In genomic region chr7:16843441-16844171, GRCm38 (mm10) we compare ENCODE assay signal across 8 mouse cellular contexts. TPM values are rescaled to one million over a fixed set of nuclear protein-coding genes. Genes with fewer than 3 reads are reported as not detected.
DNase-seq lines count a peak whose midpoint lies in the region; ATAC-seq and TF ChIP-seq lines count a peak whose summit lies in the region.

No protein-coding gene starts in this region.

- WGBS in embryonic facial prominence, embryonic 11.5 days, result 1% methylated on average over 32 of the region's 33 CpGs
- WGBS in limb, embryonic 12.5 days, result 1% methylated on average over 33 of the region's 33 CpGs
- WGBS in midbrain, embryonic 12.5 days, result 2% methylated on average over 32 of the region's 33 CpGs
- under 1% methylated on average over 33 of the region's 33 CpGs for WGBS in thymus, adult 2 months

- no peaks in the 10 kb centered on the region for H3K27me3 ChIP-seq in embryonic facial prominence, embryonic 11.5 days (ENCODE audit: control insufficient read depth, insufficient read depth, low read length)
- H3K27me3 ChIP-seq in limb, embryonic 12.5 days, result no peaks in the 10 kb centered on the region
- H3K27me3 ChIP-seq in midbrain, embryonic 12.5 days, result peaks cover 3% of the 10 kb centered on the region; the same call in 1 of the 2 replicates
- H3K27me3 ChIP-seq in thymus, adult 2 months (ENCODE audit: control insufficient read depth, insufficient read depth, low read length), result no peaks in the 10 kb centered on the region

- intact Hi-C loops in heart, postnatal 36 days (cut with DNase I), result loop anchor here (2.0 to 10.0 kb wide), 2 partner anchors 27 to 889 kb away; partner anchors contain the start of gene Fkrp

- no peak overlapping the region; the same call in 1 of the 2 replicates for H3K27ac ChIP-seq in embryonic facial prominence, embryonic 11.5 days (replicated peaks; ENCODE audit: low read depth, low read length)
- H3K27ac ChIP-seq in limb, embryonic 12.5 days, result peak overlapping the region; percentile 90
- peak overlapping the region; percentile 67; the same call in 1 of the 2 replicates for H3K27ac ChIP-seq in midbrain, embryonic 12.5 days (replicated peaks)
- H3K27ac ChIP-seq in thymus, adult 2 months (ENCODE audit: control insufficient read depth, insufficient read depth, low read length), result peak overlapping the region; percentile 97

- DNase-seq in cerebellum, postnatal 25 days, result peak; percentile 42
- no peak for DNase-seq in cerebellum, adult 9-10 months
- peak; percentile 24 for DNase-seq in embryonic facial prominence, embryonic 11.5 days (ENCODE audit: low spot score)
- peak; percentile 59 to 61 for DNase-seq in heart, postnatal 36 days
- peak; percentile 85 for DNase-seq in thymus, adult 2 months
- no peak for DNase-seq in right cerebral cortex, postnatal 14 days

- no peak for TF ChIP-seq CTCF in thymus, adult 2 months (IDR thresholded peaks at IDR 0.05; ENCODE audit: borderline replicate concordance, control insufficient read depth, extremely low read depth, insufficient read depth, low read length, poor library complexity)

- H3K36me3 ChIP-seq in embryonic facial prominence, embryonic 11.5 days (replicated peaks; ENCODE audit: control insufficient read depth, insufficient read depth, low read depth, low read length), result no peaks in the 10 kb centered on the region; the same call in none of the 2 replicates
- H3K36me3 ChIP-seq in limb, embryonic 12.5 days, result peaks cover 41% of the 10 kb centered on the region
- peaks cover 33% of the 10 kb centered on the region for H3K36me3 ChIP-seq in midbrain, embryonic 12.5 days
- H3K36me3 ChIP-seq in thymus, adult 2 months (ENCODE audit: control insufficient read depth, insufficient read depth, low read length), result peaks cover 29% of the 10 kb centered on the region

- H3K9ac ChIP-seq in embryonic facial prominence, embryonic 11.5 days (replicated peaks; ENCODE audit: low read length), result peak overlapping the region; percentile 71
- H3K9ac ChIP-seq in limb, embryonic 12.5 days (replicated peaks), result peak overlapping the region; percentile 81
- peak overlapping the region; percentile 87 for H3K9ac ChIP-seq in midbrain, embryonic 12.5 days (replicated peaks)

- ATAC-seq in embryonic facial prominence, embryonic 11.5 days (replicated peaks; ENCODE audit: insufficient number of reproducible peaks, low FRiP score, low TSS enrichment, low read depth), result no peak
- no peak for ATAC-seq in limb, embryonic 12.5 days (ENCODE audit: insufficient number of reproducible peaks, insufficient read depth, low FRiP score, low TSS enrichment, low read depth)
- peak; percentile 27; the same call in 1 of the 2 replicates for ATAC-seq in midbrain, embryonic 12.5 days (ENCODE audit: low FRiP score, low read depth)

- H3K9me3 ChIP-seq in embryonic facial prominence, embryonic 11.5 days (replicated peaks; ENCODE audit: control insufficient read depth, low read length), result no peaks in the 10 kb centered on the region
- no peaks in the 10 kb centered on the region for H3K9me3 ChIP-seq in limb, embryonic 12.5 days
- no peaks in the 10 kb centered on the region for H3K9me3 ChIP-seq in midbrain, embryonic 12.5 days

- peak; percentile 96 for TF ChIP-seq POLR2A in thymus, adult 2 months (IDR thresholded peaks at IDR 0.05; ENCODE audit: control insufficient read depth, extremely low read depth, insufficient read depth, low read length, poor library complexity)

- peaks cover 3% of the 10 kb centered on the region; the same call in 1 of the 2 replicates for H3K4me1 ChIP-seq in embryonic facial prominence, embryonic 11.5 days (ENCODE audit: control insufficient read depth, insufficient read depth, low read length)
- peaks cover 29% of the 10 kb centered on the region for H3K4me1 ChIP-seq in limb, embryonic 12.5 days (replicated peaks)
- H3K4me1 ChIP-seq in midbrain, embryonic 12.5 days, result peaks cover 30% of the 10 kb centered on the region
- peaks cover 28% of the 10 kb centered on the region for H3K4me1 ChIP-seq in thymus, adult 2 months (replicated peaks; ENCODE audit: control insufficient read depth, insufficient read depth, low read length)

- peak overlapping the region; percentile 93 for H3K4me2 ChIP-seq in embryonic facial prominence, embryonic 11.5 days (ENCODE audit: low read depth, low read length)
- peak overlapping the region; percentile 99 for H3K4me2 ChIP-seq in limb, embryonic 12.5 days
- H3K4me2 ChIP-seq in midbrain, embryonic 12.5 days (replicated peaks), result peak overlapping the region; percentile 97

- H3K4me3 ChIP-seq in embryonic facial prominence, embryonic 11.5 days (ENCODE audit: low read depth, low read length), result peak overlapping the region; percentile 49
- H3K4me3 ChIP-seq in limb, embryonic 12.5 days (replicated peaks), result peak overlapping the region; percentile 67
- peak overlapping the region; percentile 52 for H3K4me3 ChIP-seq in midbrain, embryonic 12.5 days
- H3K4me3 ChIP-seq in thymus, adult 2 months (ENCODE audit: control insufficient read depth, insufficient read depth, low read length), result peak overlapping the region; percentile 99

RNA-seq across cellular contexts. Expression of gene Prkd2, which starts 0.9 kb away (rescaled TPM):
- 10.1 and 11.4 TPM in 2 replicates for polyA plus RNA-seq in embryonic facial prominence, embryonic 11.5 days (2014; fragmentation: Nextera tagmentation; extraction: Ambion mirVana)
- 10 to 100 TPM; 17.8 to 19.3 TPM for total RNA-seq in heart, postnatal 36 days (2021)
- polyA plus RNA-seq in limb, embryonic 12.5 days (2016; fragmentation: Nextera tagmentation; extraction: Ambion mirVana), result 16.0 and 16.2 TPM in 2 replicates
- polyA plus RNA-seq in midbrain, embryonic 12.5 days (2016; fragmentation: Nextera tagmentation; extraction: Ambion mirVana), result 10.2 and 12.0 TPM in 2 replicates
- polyA plus RNA-seq in thymus, adult 2 months (2012; rRNA removed), result 363 and 406 TPM in 2 replicates

RNA-seq across cellular contexts. Expression of gene Fkrp, which starts 27.1 kb away (rescaled TPM):
- 21.0 and 24.9 TPM in 2 replicates for polyA plus RNA-seq in embryonic facial prominence, embryonic 11.5 days (2014; fragmentation: Nextera tagmentation; extraction: Ambion mirVana)
- 10 to 100 TPM; 47.2 to 49.1 TPM for total RNA-seq in heart, postnatal 36 days (2021)
- polyA plus RNA-seq in limb, embryonic 12.5 days (2016; fragmentation: Nextera tagmentation; extraction: Ambion mirVana), result 33.1 and 34.8 TPM in 2 replicates
- 36.9 and 41.2 TPM in 2 replicates for polyA plus RNA-seq in midbrain, embryonic 12.5 days (2016; fragmentation: Nextera tagmentation; extraction: Ambion mirVana)
- polyA plus RNA-seq in thymus, adult 2 months (2012; rRNA removed), result 48.7 and 51.5 TPM in 2 replicates

RNA-seq across cellular contexts. Expression of gene Strn4, which starts 27.9 kb away (rescaled TPM):
- polyA plus RNA-seq in embryonic facial prominence, embryonic 11.5 days (2014; fragmentation: Nextera tagmentation; extraction: Ambion mirVana), result 102 and 121 TPM in 2 replicates
- total RNA-seq in heart, postnatal 36 days (2021), result 10 to 100 TPM; 54.1 to 61.3 TPM
- 148 and 155 TPM in 2 replicates for polyA plus RNA-seq in limb, embryonic 12.5 days (2016; fragmentation: Nextera tagmentation; extraction: Ambion mirVana)
- 191 and 196 TPM in 2 replicates for polyA plus RNA-seq in midbrain, embryonic 12.5 days (2016; fragmentation: Nextera tagmentation; extraction: Ambion mirVana)
- 307 and 318 TPM in 2 replicates for polyA plus RNA-seq in thymus, adult 2 months (2012; rRNA removed)

RNA-seq across cellular contexts. Expression of gene Dact3, which starts 31.5 kb away (rescaled TPM):
- 11.5 and 12.2 TPM in 2 replicates for polyA plus RNA-seq in embryonic facial prominence, embryonic 11.5 days (2014; fragmentation: Nextera tagmentation; extraction: Ambion mirVana)
- 10 to 100 TPM; 11.2 to 11.7 TPM for total RNA-seq in heart, postnatal 36 days (2021)
- 9.8 and 12.5 TPM in 2 replicates for polyA plus RNA-seq in limb, embryonic 12.5 days (2016; fragmentation: Nextera tagmentation; extraction: Ambion mirVana)
- polyA plus RNA-seq in midbrain, embryonic 12.5 days (2016; fragmentation: Nextera tagmentation; extraction: Ambion mirVana), result 4.7 and 6.2 TPM in 2 replicates
- 3.8 and 4.4 TPM in 2 replicates for polyA plus RNA-seq in thymus, adult 2 months (2012; rRNA removed)

RNA-seq across cellular contexts. Expression of gene Gng8, which starts 48.0 kb away (rescaled TPM):
- 16.0 and 19.8 TPM in 2 replicates for polyA plus RNA-seq in embryonic facial prominence, embryonic 11.5 days (2014; fragmentation: Nextera tagmentation; extraction: Ambion mirVana)
- 1 to 10 TPM in 1 of 2 experiments, under 1 TPM in 1; 0.54 to 1.3 TPM for total RNA-seq in heart, postnatal 36 days (2021)
- 13.2 and 16.2 TPM in 2 replicates for polyA plus RNA-seq in limb, embryonic 12.5 days (2016; fragmentation: Nextera tagmentation; extraction: Ambion mirVana)
- 12.1 and 26.0 TPM in 2 replicates for polyA plus RNA-seq in midbrain, embryonic 12.5 days (2016; fragmentation: Nextera tagmentation; extraction: Ambion mirVana)
- 0.62 and 1.7 TPM in 2 replicates for polyA plus RNA-seq in thymus, adult 2 months (2012; rRNA removed)

Comparison
In these comparisons a context has a peak if more than half of its experiments do, and no peak if none do; other contexts are left out.
1. DNase-seq: peak in cerebellum, postnatal 25 days (2 of 2), embryonic facial prominence, embryonic 11.5 days (single experiment), heart, postnatal 36 days (2 of 2) and thymus, adult 2 months (single experiment); none in cerebellum, adult 9-10 months (single experiment) and right cerebral cortex, postnatal 14 days (single experiment).
2. H3K4me3 ChIP-seq: peak in every context shown above with its lines; median percentile 99 in thymus, adult 2 months; 67 in limb, embryonic 12.5 days; 52 in midbrain, embryonic 12.5 days; 49 in embryonic facial prominence, embryonic 11.5 days.
3. RNA of gene Prkd2, which starts 0.9 kb away (polyA plus RNA-seq): 363 to 406 TPM in thymus, adult 2 months; 16.0 to 16.2 TPM in limb, embryonic 12.5 days, 10.2 to 12.0 TPM in midbrain, embryonic 12.5 days and 10.1 to 11.4 TPM in embryonic facial prominence, embryonic 11.5 days; every median in the first group is over 10 times any median in the second.
4. Peak in every context shown above with its lines, with median percentiles within 50 percentile points of each other: H3K4me2 ChIP-seq and H3K9ac ChIP-seq.